Mouse (Mus musculus): ENCODE measurements around the gene Nav2.

Gene Nav2

DNA sequence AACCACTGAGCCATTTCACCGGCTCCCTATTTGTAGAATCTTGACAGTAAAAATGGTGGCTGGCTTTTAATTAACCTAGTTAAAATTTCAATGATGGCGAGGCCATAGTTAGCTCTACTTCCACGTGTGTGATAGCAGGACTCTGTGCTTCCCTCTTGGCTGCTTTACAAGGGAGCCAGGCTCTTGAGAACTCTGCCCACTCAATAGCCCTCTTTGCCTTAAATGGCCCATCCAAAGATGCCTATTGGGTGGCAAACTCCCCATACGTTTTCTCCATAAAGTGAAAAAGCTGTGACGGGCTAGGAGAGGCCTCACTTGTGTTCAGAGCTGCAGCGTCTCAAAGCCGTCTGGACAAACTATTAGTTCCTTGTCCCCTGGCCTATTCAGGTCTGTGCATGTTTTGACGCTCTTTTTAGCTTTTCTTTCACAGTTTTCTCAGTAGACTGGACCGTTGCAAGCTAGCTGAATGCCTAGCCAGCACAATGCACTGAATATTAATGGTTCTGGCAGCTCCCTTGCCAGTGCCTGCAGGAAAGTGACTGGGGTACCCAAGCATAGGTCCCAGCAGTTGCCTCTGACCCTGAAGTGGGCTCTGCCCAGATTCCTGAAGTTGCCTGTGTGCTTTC lies 453.1 kb downstream of the Nav2 start:
- DNase-seq (ENCODE audit: low spot score): no peak

DNA sequence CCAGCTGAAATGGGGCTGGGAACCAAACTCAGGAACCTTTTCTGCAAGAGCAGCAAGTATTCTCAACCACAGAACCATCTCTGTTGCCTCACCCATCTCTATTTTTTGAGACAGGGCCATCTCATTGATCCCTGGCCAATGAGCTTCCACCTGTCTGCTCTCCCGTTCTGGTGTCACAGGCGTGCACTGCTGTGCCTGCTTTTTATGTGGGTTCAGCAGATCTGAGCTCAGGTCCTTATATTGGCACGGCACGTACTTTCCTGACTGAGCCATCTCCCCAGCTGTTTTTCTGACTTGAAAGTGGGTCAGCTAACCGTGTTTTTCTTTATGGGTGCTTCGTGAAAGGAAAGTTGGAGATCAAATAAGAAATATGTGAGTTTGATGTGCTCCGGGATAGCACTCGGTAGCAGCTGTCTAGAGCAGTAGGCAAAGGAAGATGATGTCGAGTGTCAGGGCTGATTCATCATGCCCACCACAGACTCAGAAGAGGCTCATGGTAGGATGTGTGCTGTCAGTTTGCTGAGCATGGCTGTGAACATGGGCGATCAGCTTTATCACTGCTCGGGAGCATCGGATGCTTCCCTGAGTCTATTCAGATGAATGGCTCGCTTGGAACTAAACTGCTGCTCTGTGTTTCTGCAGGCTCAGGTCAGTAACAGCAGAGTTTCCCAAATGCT lies 456.1 kb downstream of the Nav2 start:
- DNase-seq (ENCODE audit: low spot score): no peak

DNA sequence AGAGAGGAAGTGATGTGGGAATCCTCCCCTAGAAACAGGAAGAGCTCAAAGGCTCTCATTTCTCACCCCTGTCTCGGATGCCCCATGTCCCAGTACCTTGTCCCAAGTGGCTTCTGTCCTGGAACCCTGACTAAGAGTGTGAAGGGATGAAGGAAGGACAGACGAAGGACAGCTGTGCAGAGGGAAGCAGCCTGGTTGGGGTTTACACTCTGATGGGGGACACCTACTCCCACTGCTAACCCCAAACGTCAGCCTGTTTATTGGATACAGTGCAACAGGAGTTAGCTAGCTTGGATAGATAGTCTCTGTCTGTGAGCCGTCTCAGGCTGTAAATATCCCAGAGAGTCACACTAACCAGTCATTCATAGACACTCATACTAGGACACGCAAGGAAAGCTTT lies 460.1 kb downstream of the Nav2 start:
- no peak for DNase-seq (ENCODE audit: low spot score)

DNA sequence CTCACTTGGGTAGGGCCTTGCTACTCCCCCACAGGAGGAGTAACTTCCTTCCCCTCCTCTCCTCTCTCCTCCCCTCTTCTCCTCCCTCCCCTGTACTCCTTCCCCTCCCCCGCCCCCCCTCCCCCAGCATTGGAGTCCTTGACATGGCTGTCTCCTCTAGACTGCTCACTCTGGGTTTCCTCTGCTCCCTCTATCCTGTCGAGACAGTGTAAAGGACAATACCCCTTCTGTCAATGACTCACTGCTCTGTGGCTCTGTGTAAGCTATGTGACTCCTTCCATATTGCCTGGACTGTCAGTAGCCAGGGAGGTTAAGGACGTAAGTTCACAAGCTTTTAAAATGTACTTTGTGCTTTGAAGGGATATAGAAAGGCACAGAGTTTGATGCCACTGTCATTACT lies 460.5 kb downstream of the Nav2 start:
- no peak for DNase-seq (ENCODE audit: low spot score)

DNA sequence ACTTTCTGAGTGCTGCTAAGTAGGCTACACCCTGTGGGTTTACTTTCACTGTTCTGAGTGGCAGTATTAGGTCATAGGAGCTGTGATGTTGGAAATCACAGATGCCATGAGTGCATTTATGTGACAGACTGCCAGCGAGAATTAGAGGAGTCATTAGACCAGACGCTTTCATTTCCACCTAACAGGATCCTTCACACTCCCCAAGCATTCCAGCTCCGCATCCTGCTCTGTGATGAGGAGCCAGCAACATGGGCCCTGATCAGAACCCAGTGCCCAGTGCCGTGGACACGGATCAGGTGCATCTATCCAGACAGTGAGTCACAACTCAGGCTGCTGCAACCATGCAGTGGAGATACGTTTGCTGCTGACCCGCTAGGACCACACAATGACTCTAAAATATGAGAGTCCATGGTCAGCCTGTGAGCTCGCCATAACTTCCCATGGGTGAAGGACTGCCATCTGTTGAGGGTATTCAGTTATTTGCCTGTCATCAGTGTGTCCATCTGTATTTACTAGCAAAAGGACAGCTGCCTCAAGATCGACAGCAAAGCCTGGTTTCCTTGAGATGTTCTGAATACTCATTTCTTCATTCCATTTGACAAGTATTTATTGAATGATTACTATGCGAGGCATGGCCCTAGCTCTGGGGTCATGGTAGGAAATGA lies 461.4 kb downstream of the Nav2 start:
- no peak for DNase-seq (ENCODE audit: low spot score)

DNA sequence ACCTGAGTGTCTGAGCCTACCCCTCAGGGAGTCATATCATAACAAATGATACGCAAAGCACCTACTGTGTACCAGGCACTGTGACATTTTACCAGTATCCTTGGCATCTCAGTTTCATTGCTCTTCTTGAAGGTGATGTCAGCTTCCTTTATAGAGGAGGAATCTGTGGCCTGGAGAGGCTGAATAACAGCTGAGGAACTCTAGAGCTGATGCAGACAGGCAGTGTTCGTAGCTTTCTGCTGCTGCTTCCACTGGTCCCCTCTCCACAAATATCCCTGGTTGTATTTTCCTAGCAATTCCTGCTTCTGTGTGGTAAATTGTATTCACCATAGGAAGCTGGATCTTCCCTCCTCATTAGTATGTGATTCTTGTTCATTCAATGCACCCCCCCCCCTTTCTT lies 462.8 kb downstream of the Nav2 start:
- DNase-seq (ENCODE audit: low spot score): no peak

DNA sequence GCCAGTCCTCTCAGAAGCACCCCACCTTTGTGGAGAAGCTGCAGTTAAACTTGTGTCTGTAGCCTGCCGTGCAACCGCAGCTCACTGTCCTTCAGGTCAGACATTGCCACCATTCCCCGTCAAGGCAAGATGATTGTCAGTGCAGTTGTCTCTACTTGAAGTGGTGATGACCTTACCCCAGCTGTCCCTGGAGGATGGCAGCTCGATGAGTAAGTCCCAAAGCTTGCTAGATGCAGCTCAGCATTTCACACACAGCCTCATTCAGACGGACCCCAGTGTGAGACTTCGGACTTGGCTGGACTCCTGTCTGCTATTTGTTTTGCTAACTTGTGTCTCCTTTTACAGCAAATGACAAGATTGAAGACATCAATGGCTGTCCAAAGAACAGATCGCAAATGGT lies 463.5 kb downstream of the Nav2 start:
- DNase-seq (ENCODE audit: low spot score): no peak

DNA sequence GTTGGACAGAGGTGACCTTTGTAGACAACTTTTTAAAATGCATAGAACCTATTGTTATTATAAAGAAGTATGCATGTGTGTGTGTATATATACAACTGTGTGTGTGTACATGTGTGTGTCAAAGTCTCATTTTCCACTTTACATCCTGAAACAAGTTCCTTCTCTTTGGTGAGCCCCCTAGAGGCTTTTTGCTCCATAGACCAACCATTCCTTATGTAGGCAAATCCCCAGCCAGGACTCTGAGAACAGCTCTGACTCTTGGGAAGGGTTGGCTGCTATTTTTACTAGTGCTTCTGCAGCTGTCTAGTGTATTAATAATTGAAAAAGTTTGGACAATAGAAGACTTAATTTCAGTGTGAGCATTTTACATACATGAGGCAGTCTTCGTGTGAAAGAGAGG lies 464.7 kb downstream of the Nav2 start:
- no peak for DNase-seq (ENCODE audit: low spot score)

DNA sequence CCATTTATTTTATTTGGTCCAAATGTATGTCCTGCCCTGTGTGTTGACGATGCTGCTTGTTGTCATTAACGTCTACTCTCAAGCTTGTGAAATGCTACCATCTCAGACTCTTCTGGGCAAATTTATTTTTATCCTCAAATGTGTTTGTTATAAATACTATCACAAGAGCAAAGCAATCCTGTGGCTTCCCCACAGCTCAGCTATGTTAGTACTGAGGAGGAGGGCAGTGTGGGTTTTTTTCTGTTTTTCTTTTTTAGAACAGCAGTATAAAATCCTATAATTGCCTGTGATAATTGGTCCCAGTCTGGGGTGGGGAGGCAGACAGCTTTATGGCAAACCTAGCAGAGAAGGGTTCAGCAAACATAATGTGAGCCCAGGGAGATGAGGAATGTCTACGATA lies 465.1 kb downstream of the Nav2 start:
- DNase-seq (ENCODE audit: low spot score): no peak

DNA sequence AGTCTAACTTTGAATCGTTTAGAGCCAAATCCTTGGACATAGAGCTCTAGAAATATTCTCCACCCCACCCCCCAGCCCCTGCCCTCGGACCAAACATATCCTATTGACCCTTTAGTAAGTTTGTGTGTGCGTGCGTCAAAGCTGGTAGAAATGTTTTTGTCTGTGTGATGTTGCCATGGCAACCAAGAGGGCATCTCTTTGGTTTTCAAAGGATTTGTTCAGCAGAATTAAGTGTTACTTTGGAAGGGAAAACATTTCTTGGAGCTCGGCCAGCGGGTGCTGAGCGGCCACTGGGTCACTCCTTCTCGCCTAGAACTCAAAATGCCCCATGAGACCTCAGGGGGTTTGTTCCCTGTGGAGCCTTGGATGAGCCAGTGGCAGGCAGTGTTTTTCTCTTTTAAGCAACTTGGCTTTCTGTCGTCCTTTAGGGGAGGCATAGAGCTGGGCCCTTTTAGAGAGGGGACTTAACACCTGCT lies 467.0 kb downstream of the Nav2 start:
- DNase-seq (ENCODE audit: low spot score): peak; percentile 53

DNA sequence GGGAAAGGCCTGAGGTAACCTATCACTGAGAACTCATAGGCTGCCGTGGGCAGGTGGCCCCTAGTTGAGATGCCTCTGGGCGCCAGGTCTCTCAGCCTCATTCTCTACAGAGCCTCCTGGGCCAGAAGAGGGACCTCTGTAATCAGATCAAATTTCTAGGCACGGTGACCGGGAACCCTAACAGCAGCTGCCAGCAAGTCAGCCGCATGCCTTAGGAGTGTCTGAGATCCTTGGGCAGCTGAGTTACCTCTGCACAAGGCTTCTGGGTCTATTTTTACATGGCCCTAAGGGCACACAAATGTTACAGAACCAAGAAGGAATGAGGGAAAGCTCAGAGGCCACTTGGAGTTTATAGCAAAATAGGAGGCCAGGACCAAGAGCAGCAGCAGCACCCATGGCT lies 470.1 kb downstream of the Nav2 start:
- no peak for DNase-seq (ENCODE audit: low spot score)

DNA sequence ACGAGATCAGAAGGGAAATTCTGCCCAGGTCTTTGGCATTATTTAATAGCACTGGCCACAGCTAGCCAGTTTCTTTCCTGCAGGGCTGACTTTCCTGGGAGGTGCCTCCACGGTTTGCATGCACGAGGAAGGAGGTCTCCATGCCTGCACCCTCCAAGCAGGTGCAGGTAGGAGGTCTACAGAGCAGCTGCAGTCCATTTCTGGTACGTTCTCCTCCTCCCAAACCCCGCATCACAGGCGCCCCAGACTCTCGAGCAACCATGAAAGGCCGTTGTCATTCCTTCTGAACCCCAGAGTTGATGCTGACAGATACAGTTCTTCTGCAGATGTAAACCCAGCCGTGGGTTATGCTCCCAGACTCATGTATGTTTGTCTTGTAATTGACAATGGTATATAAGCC lies 472.4 kb downstream of the Nav2 start:
- no peak for DNase-seq (ENCODE audit: low spot score)

DNA sequence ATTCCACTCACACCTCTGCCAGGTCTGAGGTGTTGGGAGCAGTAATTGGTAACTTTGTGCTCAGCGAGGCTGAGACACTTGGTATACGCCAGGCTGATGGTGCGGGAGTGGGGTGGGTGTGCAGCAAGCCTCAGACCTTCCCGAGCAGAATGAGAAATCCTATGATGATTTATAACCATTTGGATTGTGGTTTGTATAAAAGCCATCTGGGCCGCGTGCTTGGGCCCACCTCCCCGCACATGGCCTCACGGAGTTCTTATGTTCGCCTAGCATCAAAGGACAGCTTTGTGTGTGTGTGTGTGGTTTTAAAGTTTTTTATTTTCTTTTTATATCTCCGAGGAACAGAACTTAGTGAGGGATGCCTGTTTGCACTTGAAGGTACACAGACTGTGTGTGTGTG lies 474.4 kb downstream of the Nav2 start:
- DNase-seq (ENCODE audit: low spot score): peak; percentile 71

DNA sequence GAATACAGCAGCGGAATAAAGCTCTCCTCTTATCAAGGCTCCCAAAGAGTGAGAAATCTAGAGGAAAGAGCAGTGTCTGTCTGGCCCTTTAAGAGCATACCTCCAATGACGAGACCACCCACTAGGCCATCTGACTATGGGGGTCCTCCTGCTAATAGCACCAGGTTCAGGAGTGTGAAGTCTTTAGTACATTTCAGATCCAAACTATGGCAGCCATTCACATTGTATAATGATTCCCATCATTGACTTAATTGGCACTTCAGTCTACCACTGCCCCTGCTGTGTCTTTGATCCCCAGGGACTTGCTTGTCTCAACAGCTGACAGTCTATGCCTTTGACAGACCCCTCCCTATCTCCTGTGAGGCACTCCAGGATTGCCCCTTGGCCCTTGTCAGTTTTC lies 479.6 kb downstream of the Nav2 start:
- no peak for DNase-seq (ENCODE audit: low spot score)

DNA sequence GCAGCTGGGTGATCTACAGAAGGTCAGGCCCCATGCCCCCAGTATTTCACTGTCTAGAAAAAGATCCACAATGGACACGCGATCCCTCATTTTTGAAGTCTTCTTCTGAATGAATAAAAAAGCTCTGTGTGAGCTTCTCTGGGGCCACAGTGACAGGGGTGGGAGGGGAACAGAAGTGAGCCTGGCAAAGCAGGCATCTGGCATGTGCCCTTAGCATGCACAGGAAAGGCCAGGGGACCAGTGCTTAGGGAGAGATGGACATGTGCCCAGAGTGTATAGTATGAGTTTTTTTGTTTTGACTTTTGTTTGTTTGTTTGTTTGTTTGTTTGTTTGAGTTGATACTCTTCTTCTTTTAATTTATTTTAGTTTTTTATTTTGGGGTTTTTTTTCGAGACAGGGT lies 481.8 kb downstream of the Nav2 start:
- DNase-seq (ENCODE audit: low spot score): no peak

DNA sequence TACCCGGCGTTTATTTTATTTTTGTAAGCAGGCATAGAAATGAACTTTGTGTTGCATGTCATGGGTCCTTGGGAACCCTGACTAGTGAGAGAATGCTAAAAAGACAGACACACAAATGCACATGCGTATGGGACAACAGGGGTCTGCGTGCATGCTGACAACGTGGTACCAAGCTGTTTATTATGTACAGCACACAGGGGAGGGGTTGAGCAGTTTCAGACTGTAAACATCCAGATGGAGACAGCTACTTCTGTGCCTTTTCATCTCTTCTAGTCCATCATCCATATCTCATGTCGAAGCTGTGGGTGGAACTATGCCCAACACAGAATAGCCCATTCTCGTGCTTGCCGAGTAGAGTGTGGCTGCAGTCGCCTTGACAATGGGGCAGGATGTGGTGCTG lies 482.3 kb downstream of the Nav2 start:
- DNase-seq (ENCODE audit: low spot score): no peak

DNA sequence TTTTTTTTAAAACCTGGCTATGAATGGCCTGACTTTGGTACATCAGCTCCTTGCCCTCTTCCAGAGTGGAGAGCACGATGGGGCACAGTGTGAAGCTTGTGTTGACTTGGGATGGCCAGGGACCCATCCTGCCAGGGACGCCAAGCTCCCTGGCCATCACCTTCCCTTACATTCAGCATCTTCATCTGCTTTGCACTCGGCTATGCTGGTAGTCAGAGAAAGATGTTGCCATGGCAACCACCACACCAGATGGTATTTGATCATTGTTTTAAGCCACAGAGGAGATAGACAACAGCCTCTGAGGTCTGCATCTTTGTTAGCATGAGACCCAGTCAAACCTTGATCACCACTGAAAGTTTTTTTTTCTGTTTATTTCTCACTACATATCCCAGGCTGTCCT lies 483.7 kb downstream of the Nav2 start:
- DNase-seq (ENCODE audit: low spot score): peak; percentile 76

DNA sequence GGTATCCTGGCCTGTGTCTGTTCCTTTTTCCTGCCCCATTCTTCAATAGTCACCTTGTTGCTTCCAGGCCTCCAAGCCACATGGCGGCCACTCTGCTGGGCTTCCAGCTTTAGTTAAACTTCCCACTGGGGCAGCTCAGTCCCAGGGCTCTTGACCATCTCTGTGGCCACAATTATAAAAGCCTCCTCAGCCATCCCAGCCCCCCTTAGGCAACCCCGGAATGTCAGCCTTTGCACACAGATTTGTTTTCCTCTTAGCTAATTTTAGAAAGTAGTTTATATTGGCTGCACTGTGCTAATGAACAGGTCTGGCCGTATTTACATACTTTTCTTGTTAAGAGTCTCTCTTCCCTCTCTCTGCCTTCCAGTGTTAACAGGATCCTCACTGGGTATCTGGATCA lies 484.3 kb downstream of the Nav2 start:
- DNase-seq (ENCODE audit: low spot score): no peak

DNA sequence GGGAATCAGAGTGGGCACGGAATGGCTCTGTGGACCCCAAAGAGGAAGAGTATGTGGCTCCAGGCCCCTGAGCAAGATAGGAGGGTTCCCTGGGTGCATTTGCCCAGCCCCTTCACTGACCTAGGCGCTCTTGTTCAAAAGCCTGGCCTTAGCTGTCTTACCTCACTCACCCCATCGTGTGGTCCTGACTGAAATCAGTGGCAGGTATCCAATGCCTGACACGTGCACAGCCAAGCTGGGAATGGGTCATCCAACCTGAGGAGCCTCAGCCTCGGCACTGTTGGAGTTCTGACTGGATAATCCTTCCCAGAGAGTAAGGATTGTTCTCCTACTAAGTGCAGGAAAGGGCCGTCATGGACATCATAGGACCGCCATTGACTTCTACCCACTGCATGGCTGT lies 485.3 kb downstream of the Nav2 start:
- DNase-seq (ENCODE audit: low spot score): no peak

DNA sequence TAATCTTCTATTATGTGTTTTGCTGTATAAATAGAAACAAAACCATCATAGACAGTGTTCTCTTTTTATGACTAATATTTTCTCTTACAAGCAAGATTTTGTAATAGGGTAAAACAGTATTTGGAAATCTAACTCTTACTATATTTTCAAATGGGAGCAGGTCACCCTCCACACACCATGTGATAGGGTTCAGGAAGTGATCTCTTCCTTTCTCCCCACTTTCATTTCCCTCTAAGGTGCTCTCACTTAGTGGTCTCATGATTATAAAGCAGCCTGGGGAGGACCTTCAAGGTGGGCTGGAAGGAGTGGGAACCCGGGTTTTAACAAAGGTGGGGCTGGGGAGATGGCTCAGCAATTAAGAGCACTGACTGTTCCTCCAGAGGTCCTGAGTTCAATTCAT lies 487.7 kb downstream of the Nav2 start:
- no peak for DNase-seq (ENCODE audit: low spot score)

DNA sequence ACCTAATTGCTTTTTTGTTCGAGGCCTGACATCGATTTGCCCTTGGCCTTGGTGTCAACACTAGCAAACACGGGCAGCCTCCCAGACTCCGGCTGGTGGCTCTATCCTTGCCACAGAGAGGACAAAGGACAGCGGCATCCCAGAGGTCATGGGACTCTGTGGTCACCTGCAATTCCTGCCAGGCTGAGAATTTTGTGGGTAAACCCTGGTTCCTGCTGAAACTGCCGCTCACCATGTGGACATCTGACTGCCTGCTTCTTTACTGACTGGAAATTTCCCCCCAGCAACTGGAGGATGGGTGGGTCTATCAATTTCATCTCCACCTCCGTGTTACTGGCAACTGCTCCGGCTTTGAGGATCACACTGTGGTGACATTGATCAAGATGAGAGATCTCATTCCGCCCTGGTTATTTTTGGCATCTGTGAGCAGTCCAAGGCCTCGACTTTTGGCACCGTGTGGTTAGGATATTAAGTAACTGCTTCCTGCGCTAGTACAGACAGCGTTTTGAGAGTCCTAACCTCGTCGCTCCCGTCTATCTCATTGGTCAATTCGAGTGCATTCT lies 489.0 kb downstream of the Nav2 start:
- DNase-seq (ENCODE audit: low spot score): no peak

DNA sequence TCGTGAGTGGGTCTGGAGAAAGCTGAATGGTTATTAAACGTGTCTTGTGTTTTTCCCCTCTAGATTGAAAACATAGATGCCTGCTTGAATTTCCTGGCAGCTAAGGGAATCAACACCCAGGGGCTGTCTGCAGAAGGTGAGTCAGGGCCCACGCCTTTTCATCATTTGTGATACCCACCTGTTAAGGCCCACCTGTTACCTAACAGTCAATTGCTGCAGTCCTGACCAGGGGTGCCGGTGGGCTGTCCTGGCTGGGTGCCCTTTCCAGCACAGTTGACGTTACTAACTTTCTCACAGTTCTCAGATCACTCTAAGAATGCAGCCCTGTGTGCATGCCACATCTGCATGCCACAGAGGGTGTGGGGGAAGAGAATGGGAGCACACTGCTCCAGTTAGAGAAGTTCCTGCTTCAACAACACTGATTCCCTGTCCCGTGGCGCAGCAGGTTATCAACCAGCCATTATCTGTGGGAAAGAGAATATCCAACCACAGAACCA lies 489.6 kb downstream of the Nav2 start:
- DNase-seq (ENCODE audit: low spot score): no peak

DNA sequence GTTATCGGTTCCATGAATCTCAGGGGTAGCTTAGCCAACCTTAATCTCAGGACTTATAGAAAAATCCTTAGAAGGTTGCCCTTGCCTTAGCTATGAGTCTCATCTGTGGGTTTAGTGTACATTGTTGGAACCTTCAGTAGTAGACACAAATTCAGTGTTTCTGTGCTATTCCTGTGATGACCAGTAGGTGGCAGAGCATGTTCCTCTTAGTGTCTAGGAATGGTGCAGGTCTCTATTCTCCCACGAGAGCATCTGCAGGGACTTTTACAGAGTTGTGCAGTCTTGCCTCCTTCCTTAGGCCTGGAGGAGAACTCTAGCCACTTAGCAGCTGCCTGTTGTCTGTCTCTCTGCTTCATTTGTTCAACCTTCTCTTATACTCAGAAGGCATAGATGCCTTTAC lies 490.8 kb downstream of the Nav2 start:
- peak; percentile 84 for DNase-seq (ENCODE audit: low spot score)

Measured in layer of hippocampus, adult 11-12 months (tissue).